Mouse (Mus musculus): ENCODE results near the gene Usp24.

GRCm38 (mm10) chr4:106333071-106333470, 17.1 kb downstream of the Usp24 start:
- TF ChIP-seq CTCF (IDR thresholded peaks at IDR 0.05; ENCODE audit: low read depth, low read length) (no peak), POLR2A (IDR thresholded peaks at IDR 0.05; ENCODE audit: insufficient read depth, low read length) (no peak), EP300 (IDR thresholded peaks at IDR 0.05; ENCODE audit: insufficient read depth, low read depth, low read length) (no peak)
